Mouse (Mus musculus): Measurements from ENCODE around the gene Gm5615.

The Gm5615 gene

DNA sequence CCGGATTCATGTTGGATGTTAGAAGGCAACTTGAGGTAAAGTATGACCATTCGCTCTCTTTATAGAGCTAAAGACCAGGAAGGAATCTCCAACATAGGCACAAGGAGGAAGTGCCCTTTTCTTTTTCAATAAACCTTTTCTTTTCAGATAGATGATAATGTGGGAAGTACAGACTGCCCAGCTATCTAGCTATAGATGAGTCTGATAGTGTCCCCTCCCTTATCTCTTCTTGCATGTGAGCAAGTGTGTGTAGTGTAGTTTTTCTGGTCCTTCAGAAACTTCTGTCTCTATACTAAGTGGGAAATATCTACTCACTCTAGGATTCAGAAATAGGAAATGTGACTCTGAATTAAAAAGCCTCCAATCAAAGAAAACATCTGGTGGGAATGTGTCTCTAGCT lies at the start of gene Gm5615:
Gm5615 (minus strand) TSS at position 101 of the 400 bp plus-strand sequence.
- no peak for DNase-seq (ENCODE audit: low spot score in 2 of 2)

- no peak for DNase-seq (ENCODE audit: low spot score in 2 of 2)
Measured at GRCm38 (mm10) chr9:36582535-36582934, 40.8 kb upstream of the Gm5615 start, which contains the start of gene Gm17689. TSS of gene Gm17689 (minus strand) at chr9:36582635.

- DNase-seq (ENCODE audit: low spot score in 2 of 2): no peak
Measured at GRCm38 (mm10) chr9:36504211-36504610, 37.6 kb downstream of the Gm5615 start.

GRCm38 (mm10) chr9:36495824-36496223 lies 45.9 kb downstream of the Gm5615 start:
- no peak for DNase-seq (ENCODE audit: low spot score in 2 of 2)

GRCm38 (mm10) chr9:36494501-36495220 lies 47.1 kb downstream of the Gm5615 start:
- DNase-seq (ENCODE audit: low spot score in 2 of 2): no peak

All from right cerebral cortex, postnatal 36 days (tissue).